Mouse (Mus musculus): Measurements from ENCODE around the gene St6gal1. TPM values are rescaled to one million over a fixed set of nuclear protein-coding genes. Genes with fewer than 3 reads are reported as not detected.

The St6gal1 gene
- polyA plus RNA-seq, 1 experiment = 11.5 TPM

DNA sequence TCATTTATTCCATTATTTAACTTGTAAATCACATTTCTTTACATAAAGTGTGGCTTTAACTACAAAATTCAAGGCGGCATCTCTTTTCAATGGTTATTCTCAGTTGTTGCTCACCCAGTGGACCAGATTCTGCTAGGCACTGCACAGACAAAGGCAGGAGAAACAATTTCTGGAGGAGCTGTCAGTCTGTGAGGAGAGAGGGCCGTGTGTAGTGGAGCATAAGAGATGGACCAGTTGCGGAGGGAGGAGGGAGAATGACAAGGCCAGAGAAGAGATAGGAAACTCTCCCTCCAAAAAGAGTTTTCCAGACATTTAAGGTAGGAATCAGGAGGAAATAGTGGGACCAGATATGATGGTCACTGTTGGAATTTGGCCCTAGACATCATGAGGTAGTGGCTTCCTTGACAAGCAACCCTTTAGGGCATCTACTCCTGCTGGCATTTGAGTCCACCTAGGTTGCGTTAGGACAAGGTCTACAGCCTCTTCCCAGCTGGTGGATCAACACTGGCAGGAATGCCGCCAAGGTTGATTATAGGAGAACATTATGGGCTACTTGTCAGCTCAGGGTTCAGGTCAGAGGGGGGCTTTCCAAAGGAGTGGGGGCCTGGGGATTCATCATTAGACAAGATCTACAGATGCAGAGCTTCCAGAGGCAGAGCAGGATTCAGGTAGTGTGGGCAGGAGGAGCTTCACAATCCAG lies 19.3 kb downstream of the St6gal1 start:
- H3K4me1 ChIP-seq (ENCODE audit: control insufficient read depth, insufficient read depth, low read length) = no peaks in the 10 kb centered on the region
- TF ChIP-seq CTCF (IDR thresholded peaks at IDR 0.05; ENCODE audit: borderline replicate concordance, insufficient read depth, low read depth, low read length) (no peak), POLR2A (IDR thresholded peaks at IDR 0.05; ENCODE audit: borderline replicate concordance, insufficient read depth, low read length) (no peak)
- no peak for DNase-seq
- WGBS = 71% methylated on average over 5 of the region's 5 CpGs
- no peaks in the 10 kb centered on the region for H3K27me3 ChIP-seq (ENCODE audit: control insufficient read depth, insufficient read depth, low read length)
- no peak overlapping the region for H3K27ac ChIP-seq (ENCODE audit: insufficient read depth, low read length)
- H3K4me3 ChIP-seq (replicated peaks; ENCODE audit: insufficient read depth, low read depth, low read length) = no peak overlapping the region

DNA sequence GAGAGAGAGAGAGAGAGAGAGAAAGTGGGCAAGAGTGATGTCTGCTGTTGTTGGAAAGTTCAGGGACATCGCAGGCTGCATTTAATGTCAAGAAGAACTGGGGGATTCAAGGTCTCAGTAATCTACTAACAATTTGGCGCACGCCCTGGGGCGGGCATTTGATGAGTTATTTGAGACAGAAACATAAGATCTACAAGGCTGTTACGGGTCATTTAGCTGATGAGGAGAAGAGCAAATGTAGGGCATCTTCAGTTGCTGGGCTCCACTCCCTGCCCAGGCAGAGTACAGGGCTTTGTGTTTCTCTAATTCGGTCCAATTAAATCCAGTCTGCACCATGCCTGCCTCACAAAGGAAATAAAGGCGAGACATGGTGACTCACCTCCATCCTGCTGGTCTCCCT lies 19.9 kb downstream of the St6gal1 start:
- Histone ChIP-seq H3K4me1 (ENCODE audit: control insufficient read depth, insufficient read depth, low read length) (no peaks in the 10 kb centered on the region), H3K4me3 (replicated peaks; ENCODE audit: insufficient read depth, low read depth, low read length) (no peak overlapping the region), H3K27ac (ENCODE audit: insufficient read depth, low read length) (no peak overlapping the region), H3K27me3 (ENCODE audit: control insufficient read depth, insufficient read depth, low read length) (no peaks in the 10 kb centered on the region)
- no peak for DNase-seq
- no peak for TF ChIP-seq POLR2A (IDR thresholded peaks at IDR 0.05; ENCODE audit: borderline replicate concordance, insufficient read depth, low read length)
- TF ChIP-seq CTCF (IDR thresholded peaks at IDR 0.05; ENCODE audit: borderline replicate concordance, insufficient read depth, low read depth, low read length) = no peak
- WGBS = 92% methylated on average over 7 of the region's 7 CpGs

- no peak for DNase-seq
- Histone ChIP-seq H3K4me1 (ENCODE audit: control insufficient read depth, insufficient read depth, low read length) (no peaks in the 10 kb centered on the region), H3K27ac (ENCODE audit: insufficient read depth, low read length) (no peak overlapping the region), H3K27me3 (ENCODE audit: control insufficient read depth, insufficient read depth, low read length) (no peaks in the 10 kb centered on the region), H3K4me3 (replicated peaks; ENCODE audit: insufficient read depth, low read depth, low read length) (no peak overlapping the region)
- TF ChIP-seq CTCF (IDR thresholded peaks at IDR 0.05; ENCODE audit: borderline replicate concordance, insufficient read depth, low read depth, low read length) (no peak), POLR2A (IDR thresholded peaks at IDR 0.05; ENCODE audit: borderline replicate concordance, insufficient read depth, low read length) (no peak)
- WGBS = 46% methylated on average over 4 of the region's 4 CpGs
Observed at GRCm38 (mm10) chr16:23249285-23249684, 24.7 kb downstream of the St6gal1 start.

DNA sequence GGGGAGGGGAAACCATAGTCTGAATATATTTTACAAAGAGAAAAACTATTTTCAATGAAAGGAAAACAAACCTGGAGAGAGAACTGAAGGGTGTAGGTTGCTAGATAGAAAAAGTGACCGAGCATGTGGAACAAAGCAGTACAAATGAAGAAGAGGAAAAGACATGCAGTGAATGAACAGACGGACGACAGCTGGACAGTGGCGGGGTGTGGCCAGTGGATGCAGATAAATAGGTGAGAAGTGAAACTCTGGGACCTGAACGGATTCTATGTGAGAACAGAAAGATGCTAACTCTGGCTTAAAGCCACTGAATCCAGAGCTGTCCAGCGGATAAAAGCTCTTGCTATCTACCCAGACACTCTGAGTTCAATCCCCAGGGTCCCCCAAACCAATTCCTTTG lies 25.2 kb downstream of the St6gal1 start:
- Histone ChIP-seq H3K4me3 (replicated peaks; ENCODE audit: insufficient read depth, low read depth, low read length) (no peak overlapping the region), H3K27me3 (ENCODE audit: control insufficient read depth, insufficient read depth, low read length) (no peaks in the 10 kb centered on the region), H3K4me1 (ENCODE audit: control insufficient read depth, insufficient read depth, low read length) (no peaks in the 10 kb centered on the region), H3K27ac (ENCODE audit: insufficient read depth, low read length) (no peak overlapping the region)
- TF ChIP-seq CTCF (IDR thresholded peaks at IDR 0.05; ENCODE audit: borderline replicate concordance, insufficient read depth, low read depth, low read length) = no peak
- TF ChIP-seq POLR2A (IDR thresholded peaks at IDR 0.05; ENCODE audit: borderline replicate concordance, insufficient read depth, low read length) = no peak
- no peak for DNase-seq
- 66% methylated on average over 6 of the region's 6 CpGs for WGBS

- Histone ChIP-seq H3K27me3 (ENCODE audit: control insufficient read depth, insufficient read depth, low read length) (no peaks in the 10 kb centered on the region), H3K4me1 (ENCODE audit: control insufficient read depth, insufficient read depth, low read length) (no peaks in the 10 kb centered on the region), H3K27ac (ENCODE audit: insufficient read depth, low read length) (no peak overlapping the region), H3K4me3 (replicated peaks; ENCODE audit: insufficient read depth, low read depth, low read length) (no peak overlapping the region)
- TF ChIP-seq POLR2A (IDR thresholded peaks at IDR 0.05; ENCODE audit: borderline replicate concordance, insufficient read depth, low read length) = no peak
- TF ChIP-seq CTCF (IDR thresholded peaks at IDR 0.05; ENCODE audit: borderline replicate concordance, insufficient read depth, low read depth, low read length) = no peak
- WGBS = 58% methylated on average over 15 of the region's 15 CpGs
- DNase-seq = no peak
Observed at GRCm38 (mm10) chr16:23250556-23251444, 26.3 kb downstream of the St6gal1 start.

DNA sequence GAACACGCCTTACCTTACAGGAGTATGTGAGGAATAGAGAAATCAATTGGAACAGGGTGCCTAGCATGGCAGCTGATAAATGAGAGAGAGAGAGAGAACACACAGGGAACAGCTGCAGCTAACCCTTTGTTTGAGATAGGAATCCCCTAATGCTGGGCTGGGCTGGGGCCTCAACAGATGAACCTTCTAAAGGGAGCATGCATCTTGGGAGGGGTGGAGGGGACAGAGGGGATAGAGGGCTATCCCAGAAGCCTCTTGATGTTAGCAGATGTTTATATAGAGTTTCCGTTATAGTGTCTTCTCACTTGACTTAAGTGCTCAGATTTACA lies 26.9 kb downstream of the St6gal1 start:
- DNase-seq = no peak
- H3K4me3 ChIP-seq (replicated peaks; ENCODE audit: insufficient read depth, low read depth, low read length) = no peak overlapping the region
- no peaks in the 10 kb centered on the region for H3K4me1 ChIP-seq (ENCODE audit: control insufficient read depth, insufficient read depth, low read length)
- H3K27ac ChIP-seq (ENCODE audit: insufficient read depth, low read length) = no peak overlapping the region
- H3K27me3 ChIP-seq (ENCODE audit: control insufficient read depth, insufficient read depth, low read length) = no peaks in the 10 kb centered on the region
- TF ChIP-seq CTCF (IDR thresholded peaks at IDR 0.05; ENCODE audit: borderline replicate concordance, insufficient read depth, low read depth, low read length) (no peak), POLR2A (IDR thresholded peaks at IDR 0.05; ENCODE audit: borderline replicate concordance, insufficient read depth, low read length) (no peak)
- WGBS = 97% methylated on average over 2 of the region's 2 CpGs

GRCm38 (mm10) chr16:23253620-23254019 lies 29.1 kb downstream of the St6gal1 start:
- Histone ChIP-seq H3K4me1 (ENCODE audit: control insufficient read depth, insufficient read depth, low read length) (no peaks in the 10 kb centered on the region), H3K4me3 (replicated peaks; ENCODE audit: insufficient read depth, low read depth, low read length) (no peak overlapping the region), H3K27me3 (ENCODE audit: control insufficient read depth, insufficient read depth, low read length) (no peaks in the 10 kb centered on the region), H3K27ac (ENCODE audit: insufficient read depth, low read length) (no peak overlapping the region)
- WGBS = 49% methylated on average over 6 of the region's 6 CpGs
- TF ChIP-seq CTCF (IDR thresholded peaks at IDR 0.05; ENCODE audit: borderline replicate concordance, insufficient read depth, low read depth, low read length) (no peak), POLR2A (IDR thresholded peaks at IDR 0.05; ENCODE audit: borderline replicate concordance, insufficient read depth, low read length) (no peak)
- DNase-seq = no peak

DNA sequence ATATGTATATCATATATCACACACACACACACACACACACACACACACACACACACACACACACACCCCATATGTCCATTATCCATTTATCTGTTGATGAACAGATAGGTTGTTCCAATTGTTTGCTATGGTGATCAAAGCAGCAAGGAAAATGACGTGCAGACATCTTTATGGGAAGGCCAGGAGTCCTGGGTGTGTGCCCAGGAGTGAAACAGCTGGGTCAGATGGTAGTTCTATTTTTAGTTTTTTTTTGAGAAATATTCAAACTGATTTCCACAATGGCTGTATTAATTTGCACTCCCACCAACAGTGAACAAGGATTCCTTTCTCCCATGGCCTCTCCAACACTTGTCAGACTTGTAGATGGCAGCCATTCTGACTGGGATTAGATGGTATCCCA lies 29.5 kb downstream of the St6gal1 start:
- no peak overlapping the region for H3K4me3 ChIP-seq (replicated peaks; ENCODE audit: insufficient read depth, low read depth, low read length)
- no peak for DNase-seq
- H3K27ac ChIP-seq (ENCODE audit: insufficient read depth, low read length) = no peak overlapping the region
- H3K27me3 ChIP-seq (ENCODE audit: control insufficient read depth, insufficient read depth, low read length) = no peaks in the 10 kb centered on the region
- no peaks in the 10 kb centered on the region for H3K4me1 ChIP-seq (ENCODE audit: control insufficient read depth, insufficient read depth, low read length)
- TF ChIP-seq CTCF (IDR thresholded peaks at IDR 0.05; ENCODE audit: borderline replicate concordance, insufficient read depth, low read depth, low read length) = no peak
- TF ChIP-seq POLR2A (IDR thresholded peaks at IDR 0.05; ENCODE audit: borderline replicate concordance, insufficient read depth, low read length) = no peak
- 41% methylated on average over 1 of the region's 1 CpGs for WGBS
